Mouse (Mus musculus) hindbrain, embryonic 11.5 days (tissue): ENCODE measurements around the gene Aak1. TPM values are rescaled to one million over a fixed set of nuclear protein-coding genes. Genes with fewer than 3 reads are reported as not detected.
"Not testable (repeated sequence)": the region's sequence is repeated elsewhere in the genome, so short reads cannot be mapped to it uniquely, and the experiment has no call there.

Experiments used
- ATAC-seq: fragments of 200-750 bp; cut with Nextera tagmentation; 2 replicates; pipeline ENCODE4 v1.8.0; 2017; ENCODE audit warnings: mild to moderate bottlenecking, moderate TSS enrichment, moderate library complexity; ENCODE audit not compliant: low FRiP score
- DNase-seq: peaks from one replicate; pipeline ENCODE4 v3.0.0-alpha.2; 2015; ENCODE audit warnings: low spot score
- H3K27ac ChIP-seq: fragments of 300-500 bp; sonication (generic); 2 replicates; pipeline ENCODE4 v1.5.1; 2014; ENCODE audit warnings: mild to moderate bottlenecking, low read depth, low read length
- H3K27me3 ChIP-seq: fragments of 300-500 bp; sonication (generic); 2 replicates; pipeline ENCODE4 v1.6.1; 2014; ENCODE audit warnings: mild to moderate bottlenecking, low read length, moderate library complexity, mixed read lengths; ENCODE audit not compliant: control insufficient read depth, insufficient read depth
- H3K36me3 ChIP-seq: fragments of 300-500 bp; sonication (generic); 2 replicates; pipeline ENCODE4 v1.6.1; 2014; ENCODE audit warnings: mild to moderate bottlenecking, low read length, moderate library complexity, mixed read lengths; ENCODE audit not compliant: control insufficient read depth, insufficient read depth
- H3K4me1 ChIP-seq: fragments of 300-500 bp; sonication (generic); replicated peaks from 2 replicates; pipeline ENCODE4 v1.6.1; 2014; ENCODE audit warnings: low read length, mixed read lengths; ENCODE audit not compliant: control insufficient read depth, insufficient read depth
- H3K4me2 ChIP-seq: fragments of 300-500 bp; sonication (generic); replicated peaks from 2 replicates; pipeline ENCODE4 v1.6.1; 2014; ENCODE audit warnings: mild to moderate bottlenecking, low read depth, low read length
- H3K4me3 ChIP-seq: fragments of 300-500 bp; sonication (generic); 2 replicates; pipeline ENCODE4 v1.5.1; 2014; ENCODE audit warnings: low read depth, low read length
- H3K9ac ChIP-seq: fragments of 300-500 bp; sonication (generic); 2 replicates; pipeline ENCODE4 v1.6.1; 2014; ENCODE audit warnings: low read depth, low read length
- H3K9me3 ChIP-seq: fragments of 300-500 bp; sonication (generic); 2 replicates; pipeline ENCODE4 v1.6.1; 2016; ENCODE audit warnings: low read length; ENCODE audit not compliant: control insufficient read depth
- WGBS: fragments of 180-500 bp; shearing (Covaris S2); extraction: QIAGEN DNeasy Blood & Tissue Kit; methylation state at CpG from one replicate; pipeline ENCODE4 v1.1.7; 2014; 5-methylcytosine and 5-hydroxymethylcytosine counted together
- polyA plus RNA-seq: library from polyadenylated mRNA; unstranded; fragments of >200 nt; fragmentation: Nextera tagmentation; extraction: Ambion mirVana; gene quantifications from 2 replicates; pipeline ENCODE4 v1.2.1, GENCODE M21; 2014

The Aak1 gene
- polyA plus RNA-seq, 1 experiment from 2014 or later: 33.0 TPM

DNA sequence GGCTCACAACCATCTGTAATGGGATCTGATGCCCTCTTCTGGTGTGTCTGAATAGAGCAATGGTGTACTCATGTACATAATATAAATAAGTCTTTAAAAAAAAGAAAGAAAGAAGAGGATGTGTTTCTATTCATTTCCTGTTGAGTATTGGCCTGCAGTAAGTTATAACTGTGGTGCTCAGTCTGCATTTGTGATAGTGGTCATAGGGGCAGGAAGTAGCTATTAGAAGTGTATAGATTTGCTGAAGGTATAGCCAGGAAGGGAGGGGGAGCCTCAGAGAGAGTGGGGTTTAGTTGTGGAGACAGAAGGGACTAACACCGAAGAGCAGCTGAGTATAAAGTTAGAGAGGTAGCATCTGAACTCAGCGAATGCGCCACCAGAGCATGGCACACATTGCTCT lies 15.0 kb downstream of the Aak1 start:
- no peak overlapping the region for H3K4me2 ChIP-seq
- H3K36me3 ChIP-seq: no peaks in the 10 kb centered on the region
- ATAC-seq (no peak), DNase-seq (no peak)
- 97% methylated on average over 3 of the region's 3 CpGs for WGBS
- no peak overlapping the region for H3K4me3 ChIP-seq
- H3K9me3 ChIP-seq: no peaks in the 10 kb centered on the region
- H3K27ac ChIP-seq: no peak overlapping the region
- no peaks in the 10 kb centered on the region for H3K4me1 ChIP-seq
- H3K27me3 ChIP-seq: no peaks in the 10 kb centered on the region
- H3K9ac ChIP-seq: no peak overlapping the region

- WGBS: 91% methylated on average over 9 of the region's 9 CpGs
- Histone ChIP-seq H3K4me1 (no peaks in the 10 kb centered on the region), H3K36me3 (no peaks in the 10 kb centered on the region), H3K9ac (no peak overlapping the region), H3K9me3 (no peaks in the 10 kb centered on the region), H3K4me3 (no peak overlapping the region), H3K27me3 (no peaks in the 10 kb centered on the region), H3K4me2 (no peak overlapping the region), H3K27ac (no peak overlapping the region)
- DNase-seq (no peak), ATAC-seq (no peak)
Observed at GRCm38 (mm10) chr6:86870335-86870734, 21.0 kb downstream of the Aak1 start.

DNA sequence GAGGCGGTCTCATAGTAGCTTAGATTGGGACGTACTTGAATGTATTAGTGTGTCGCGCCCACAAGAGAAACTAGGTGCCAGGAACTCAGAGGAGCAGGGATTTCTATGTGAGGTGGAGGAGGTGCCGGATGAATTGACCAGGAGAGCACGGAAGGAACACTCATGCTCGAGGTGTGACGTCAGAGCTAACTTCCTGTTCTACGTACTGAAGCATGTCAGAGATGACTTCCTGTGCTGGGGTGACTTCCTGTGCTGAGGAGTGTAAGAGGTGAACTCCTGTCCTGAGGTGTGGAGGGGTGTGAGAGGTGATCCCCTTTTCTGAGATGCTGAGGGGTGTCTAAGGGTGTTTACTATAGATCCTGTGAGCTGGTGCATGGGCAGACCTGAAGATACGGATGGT lies 22.5 kb downstream of the Aak1 start:
- Histone ChIP-seq H3K9me3 (no peaks in the 10 kb centered on the region), H3K27me3 (no peaks in the 10 kb centered on the region), H3K9ac (no peak overlapping the region), H3K27ac (no peak overlapping the region), H3K4me1 (no peaks in the 10 kb centered on the region), H3K36me3 (no peaks in the 10 kb centered on the region), H3K4me3 (no peak overlapping the region), H3K4me2 (no peak overlapping the region)
- DNase-seq (no peak), ATAC-seq (no peak)
- 94% methylated on average over 10 of the region's 10 CpGs for WGBS

- Histone ChIP-seq H3K4me3 (no peak overlapping the region), H3K27me3 (no peaks in the 10 kb centered on the region), H3K9ac (no peak overlapping the region), H3K4me1 (no peaks in the 10 kb centered on the region), H3K27ac (no peak overlapping the region), H3K4me2 (no peak overlapping the region), H3K9me3 (no peaks in the 10 kb centered on the region), H3K36me3 (no peaks in the 10 kb centered on the region)
- DNase-seq (no peak), ATAC-seq (no peak)
- 80% methylated on average over 6 of the region's 6 CpGs for WGBS
Observed at GRCm38 (mm10) chr6:86874711-86875375, 25.5 kb downstream of the Aak1 start.

- H3K9ac ChIP-seq: no peak overlapping the region
- no peak overlapping the region for H3K4me2 ChIP-seq
- no peaks in the 10 kb centered on the region for H3K27me3 ChIP-seq
- H3K4me1 ChIP-seq: no peaks in the 10 kb centered on the region
- no peak for DNase-seq
- no peak overlapping the region for H3K4me3 ChIP-seq
- H3K36me3 ChIP-seq: no peaks in the 10 kb centered on the region
- no peak for ATAC-seq
- WGBS: 11% methylated on average over 1 of the region's 1 CpGs
- H3K27ac ChIP-seq: no peak overlapping the region
- no peaks in the 10 kb centered on the region for H3K9me3 ChIP-seq
Observed at GRCm38 (mm10) chr6:86876451-86876850, 27.1 kb downstream of the Aak1 start.

- 84% methylated on average over 3 of the region's 3 CpGs for whole genome bisulfite sequencing
- not testable (repeated sequence) for H3K9me3 ChIP-seq, ATAC-seq
Observed at GRCm38 (mm10) chr6:86878656-86879055, 29.3 kb downstream of the Aak1 start.

DNA sequence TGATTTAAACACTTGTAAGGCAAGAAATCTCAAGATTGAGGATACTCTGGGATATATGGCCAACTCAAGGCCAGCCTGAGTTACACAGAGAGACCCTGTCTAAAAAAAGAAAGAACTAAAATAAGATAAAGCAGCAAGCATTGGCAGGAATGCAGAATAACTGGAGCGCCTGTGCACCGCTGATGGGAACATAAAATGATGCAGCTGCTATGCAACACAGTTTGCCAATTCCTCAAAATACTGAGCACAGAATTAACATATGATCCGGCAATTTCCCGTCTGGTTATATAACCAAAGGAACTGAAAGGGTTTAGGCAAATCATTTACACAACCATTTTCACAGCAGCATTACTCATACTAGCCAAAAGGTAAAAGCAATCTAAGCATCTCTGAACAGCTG lies 30.0 kb downstream of the Aak1 start:
- WGBS: 96% methylated on average over 4 of the region's 4 CpGs
- Histone ChIP-seq H3K9me3 (no peaks in the 10 kb centered on the region), H3K4me3 (no peak overlapping the region), H3K27ac (no peak overlapping the region), H3K4me2 (no peak overlapping the region), H3K27me3 (no peaks in the 10 kb centered on the region), H3K4me1 (no peaks in the 10 kb centered on the region), H3K36me3 (no peaks in the 10 kb centered on the region), H3K9ac (no peak overlapping the region)
- no peak for DNase-seq
- no peak for ATAC-seq

More at GRCm38 (mm10) chr6:86878656-86879055, 29.3 kb downstream of the Aak1 start:
- H3K4me1 ChIP-seq, H3K27me3 ChIP-seq, H3K4me2 ChIP-seq, H3K27ac ChIP-seq, H3K36me3 ChIP-seq, H3K9ac ChIP-seq, DNase-seq, H3K4me3 ChIP-seq: not testable (repeated sequence)

DNA sequence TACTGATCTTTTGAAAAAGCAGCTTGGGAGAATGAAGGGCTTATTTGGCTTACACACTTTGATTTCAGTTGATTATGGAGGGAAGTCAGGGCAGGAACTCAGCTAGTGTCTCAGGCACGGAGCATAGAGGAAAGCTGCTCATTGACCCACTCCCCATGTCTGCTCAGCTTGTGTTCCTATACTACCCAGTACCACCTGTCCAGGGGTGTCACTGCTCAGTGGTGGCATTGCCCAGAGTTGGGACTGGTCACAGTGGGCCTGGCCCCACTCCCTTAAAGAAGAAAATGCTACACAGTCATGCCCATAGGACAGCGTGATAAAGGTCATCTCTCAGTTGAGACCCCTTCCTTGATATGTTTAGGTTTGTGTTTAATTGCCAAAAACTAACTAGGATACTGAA lies 34.9 kb downstream of the Aak1 start:
- H3K9me3 ChIP-seq: no peaks in the 10 kb centered on the region
- H3K27me3 ChIP-seq: no peaks in the 10 kb centered on the region
- ATAC-seq: no peak
- no peaks in the 10 kb centered on the region for H3K36me3 ChIP-seq
- no peak for DNase-seq
- no peaks in the 10 kb centered on the region for H3K4me1 ChIP-seq
- no peak overlapping the region for H3K27ac ChIP-seq
- 92% methylated on average over 2 of the region's 2 CpGs for WGBS
- H3K4me3 ChIP-seq: no peak overlapping the region
- no peak overlapping the region for H3K4me2 ChIP-seq
- no peak overlapping the region for H3K9ac ChIP-seq

DNA sequence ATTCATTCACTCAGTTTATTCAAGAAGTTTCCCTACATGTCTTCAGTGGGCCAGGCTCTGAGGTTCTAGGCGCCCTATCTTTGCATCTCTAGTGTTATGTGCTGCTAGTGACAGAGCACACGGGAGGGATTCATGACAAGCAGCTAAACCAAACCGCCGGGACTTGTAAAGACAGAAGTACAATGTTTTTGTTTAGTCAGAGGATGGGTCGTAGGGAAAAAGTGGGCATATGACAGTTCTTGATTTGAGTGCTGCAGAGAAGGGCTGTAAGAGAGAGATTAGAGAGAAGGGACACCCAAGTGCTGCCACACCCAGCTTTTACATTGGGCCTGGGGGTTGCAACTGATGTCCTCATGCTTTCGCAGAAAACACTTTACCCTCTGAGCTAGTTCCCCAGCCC lies 35.4 kb downstream of the Aak1 start:
- Histone ChIP-seq H3K4me1 (no peaks in the 10 kb centered on the region), H3K9me3 (no peaks in the 10 kb centered on the region), H3K36me3 (no peaks in the 10 kb centered on the region), H3K27ac (no peak overlapping the region), H3K27me3 (no peaks in the 10 kb centered on the region), H3K4me2 (no peak overlapping the region), H3K4me3 (no peak overlapping the region), H3K9ac (no peak overlapping the region)
- ATAC-seq: no peak
- DNase-seq: no peak
- WGBS: 92% methylated on average over 6 of the region's 6 CpGs
